Comparison of ENCODE assay signal across 26 mouse cellular contexts in genomic region chr17:12278073-12278472, GRCm38 (mm10). TPM values are rescaled to one million over a fixed set of nuclear protein-coding genes. Genes with fewer than 3 reads are reported as not detected.
DNase-seq lines count a peak whose midpoint lies in the region; ATAC-seq and TF ChIP-seq lines count a peak whose summit lies in the region.
"Had no signal": no experiment of that assay in that cellular context is flagged by ENCODE, and none has a peak within 500 bp of the region (broad histone marks: within the 10 kb centered on the region; RNA-seq: fewer than 3 reads in every experiment).

No protein-coding gene starts in this region.

- no peak for TF ChIP-seq CTCF in forebrain, postnatal 0 days (IDR thresholded peaks at IDR 0.05; ENCODE audit: low read depth)
- no peak for TF ChIP-seq CTCF in heart, postnatal 0 days (IDR thresholded peaks at IDR 0.05; ENCODE audit: low read depth)

- H3K4me3 ChIP-seq in forebrain, postnatal 0 days (ENCODE audit: low read depth, low read length) = no peak overlapping the region
- H3K4me3 ChIP-seq in forebrain, embryonic 15.5 days = no peak overlapping the region
- H3K4me3 ChIP-seq in heart, postnatal 0 days (ENCODE audit: low read depth, low read length) = no peak overlapping the region
- H3K4me3 ChIP-seq: embryonic facial prominence, embryonic 13.5 days; embryonic facial prominence, embryonic 15.5 days; erythroblast, embryonic 14.5 days; forebrain, embryonic 10.5 days; forebrain, embryonic 12.5 days had no signal

- H3K36me3 ChIP-seq in forebrain, postnatal 0 days (ENCODE audit: insufficient read depth) = peaks cover 13% of the 10 kb centered on the region; the same call in 1 of the 2 replicates
- 0 out of 2 replicates have a peak, but pooled peaks cover 3% of the 10 kb centered on the region for H3K36me3 ChIP-seq in forebrain, embryonic 15.5 days
- H3K36me3 ChIP-seq in heart, postnatal 0 days (replicated peaks; ENCODE audit: control insufficient read depth, insufficient read depth, low read length) = peaks cover 29% of the 10 kb centered on the region
- H3K36me3 ChIP-seq: embryonic facial prominence, embryonic 15.5 days had no signal

- no peak for TF ChIP-seq EP300 in heart, postnatal 0 days (IDR thresholded peaks at IDR 0.05; ENCODE audit: low read depth)

- no peaks in the 10 kb centered on the region for H3K4me1 ChIP-seq in forebrain, postnatal 0 days (ENCODE audit: insufficient read depth)
- peaks cover 13% of the 10 kb centered on the region; the same call in 1 of the 2 replicates for H3K4me1 ChIP-seq in forebrain, embryonic 15.5 days
- H3K4me1 ChIP-seq in heart, postnatal 0 days (ENCODE audit: control insufficient read depth, insufficient read depth) = peaks cover 14% of the 10 kb centered on the region
- H3K4me1 ChIP-seq: forebrain, embryonic 10.5 days; forebrain, embryonic 12.5 days had no signal

- H3K27me3 ChIP-seq in forebrain, postnatal 0 days (ENCODE audit: insufficient read depth, low read length) = no peaks in the 10 kb centered on the region
- H3K27me3 ChIP-seq in forebrain, embryonic 15.5 days = no peaks in the 10 kb centered on the region
- no peaks in the 10 kb centered on the region for H3K27me3 ChIP-seq in heart, postnatal 0 days (ENCODE audit: control insufficient read depth, insufficient read depth, low read length)
- H3K27me3 ChIP-seq: CH12.LX; embryonic facial prominence, embryonic 13.5 days; embryonic facial prominence, embryonic 15.5 days; forebrain, embryonic 12.5 days; Patski had no signal

- intact Hi-C loops in heart, postnatal 25 days (cut with DNase I) = no loop called here

- H3K27ac ChIP-seq in forebrain, postnatal 0 days (ENCODE audit: low read depth, low read length) = no peak overlapping the region
- H3K27ac ChIP-seq in forebrain, embryonic 15.5 days (replicated peaks) = no peak overlapping the region; the same call in 1 of the 2 replicates
- H3K27ac ChIP-seq in heart, postnatal 0 days (ENCODE audit: low read depth) = 0 out of 2 replicates have a peak overlapping the region, but pooled peaks have one; percentile 30
- H3K27ac ChIP-seq: embryonic facial prominence, embryonic 13.5 days; embryonic facial prominence, embryonic 15.5 days; forebrain, embryonic 10.5 days; forebrain, embryonic 12.5 days had no signal

- 0 out of 2 replicates have a peak, but pooled peaks have one; percentile 41 for ATAC-seq in forebrain, postnatal 0 days
- no peak for ATAC-seq in forebrain, embryonic 15.5 days (replicated peaks)
- no peak for ATAC-seq in heart, postnatal 0 days (ENCODE audit: insufficient read depth, low read depth)
- ATAC-seq: activated CD4-positive, CD25-positive, alpha-beta regulatory T cell, adult 4 months; CD4-positive, CD25-positive, alpha-beta regulatory T cell, adult 4 months; forebrain, embryonic 14.5 days; Patski had no signal

- 68% methylated on average over 5 of the region's 5 CpGs for WGBS in forebrain, postnatal 0 days
- 83% methylated on average over 5 of the region's 5 CpGs for WGBS in forebrain, embryonic 15.5 days
- 60% methylated on average over 5 of the region's 5 CpGs for WGBS in heart, postnatal 0 days

- H3K4me2 ChIP-seq in forebrain, postnatal 0 days (ENCODE audit: low read depth) = no peak overlapping the region
- no peak overlapping the region for H3K4me2 ChIP-seq in forebrain, embryonic 15.5 days (replicated peaks)
- no peak overlapping the region for H3K4me2 ChIP-seq in heart, postnatal 0 days (ENCODE audit: low read depth, low read length)
- H3K4me2 ChIP-seq: embryonic facial prominence, embryonic 13.5 days; embryonic facial prominence, embryonic 15.5 days; forebrain, embryonic 12.5 days had no signal

- no peak for DNase-seq in forebrain, postnatal 0 days
- peak; percentile 84 for DNase-seq in heart, adult 11 months
- DNase-seq in heart, adult 8-10 months (ENCODE audit: low spot score) = no peak
- DNase-seq in heart, postnatal 0 days (ENCODE audit: low spot score) = no peak
- no peak for DNase-seq in heart, postnatal 25 days (ENCODE audit: low spot score)
- DNase-seq: adrenal gland, adult 8-10 months; adrenal gland, postnatal 14 days; adrenal gland, postnatal 36 days; B cell, adult 2 months; cerebellum, adult 11 months; cerebellum, adult 8-10 months; cerebellum, adult 9-11 months; cerebellum, postnatal 14 days; cerebellum, postnatal 36 days; embryo, embryonic 11 days had no signal

- no peak overlapping the region for H3K9ac ChIP-seq in forebrain, postnatal 0 days
- H3K9ac ChIP-seq in forebrain, embryonic 15.5 days (replicated peaks) = no peak overlapping the region
- H3K9ac ChIP-seq in heart, postnatal 0 days (replicated peaks; ENCODE audit: low read depth, low read length) = no peak overlapping the region
- H3K9ac ChIP-seq: embryonic facial prominence, embryonic 13.5 days; embryonic facial prominence, embryonic 15.5 days; forebrain, embryonic 12.5 days had no signal

- H3K9me3 ChIP-seq in forebrain, postnatal 0 days (ENCODE audit: low read length) = no peaks in the 10 kb centered on the region
- H3K9me3 ChIP-seq in forebrain, embryonic 15.5 days = no peaks in the 10 kb centered on the region
- H3K9me3 ChIP-seq in heart, postnatal 0 days (replicated peaks; ENCODE audit: control insufficient read depth, low read length) = no peaks in the 10 kb centered on the region
- H3K9me3 ChIP-seq: embryonic facial prominence, embryonic 13.5 days; embryonic facial prominence, embryonic 15.5 days had no signal

RNA-seq across cellular contexts. Expression of gene Map3k4, which starts 40.5 kb away (rescaled TPM):
- 28.9 and 35.3 TPM in 2 replicates for total RNA-seq in forebrain, postnatal 0 days (2014; rRNA removed)
- polyA plus RNA-seq in forebrain, postnatal 0 days (2015; fragmentation: Nextera tagmentation; extraction: Ambion mirVana) = 27.4 and 35.1 TPM in 2 replicates
- polyA plus RNA-seq in forebrain, embryonic 15.5 days (2015; fragmentation: Nextera tagmentation; extraction: Ambion mirVana) = 37.4 and 47.3 TPM in 2 replicates
- total RNA-seq in heart, adult 8-10 months (2022) = 10 to 100 TPM; 39.7 to 57.5 (median 49.8) TPM
- total RNA-seq in heart, postnatal 0 days (2014; rRNA removed; ENCODE audit: low replicate concordance) = 19.6 and 25.0 TPM in 2 replicates
- polyA plus RNA-seq in heart, postnatal 0 days (2015; fragmentation: Nextera tagmentation; extraction: Ambion mirVana) = 31.6 and 36.0 TPM in 2 replicates
- 10 to 100 TPM; 42.9 to 46.3 TPM for total RNA-seq in heart, postnatal 25 days (2021)
